Mouse (Mus musculus): Measurements from ENCODE around the gene Nsrp1. TPM values are rescaled to one million over a fixed set of nuclear protein-coding genes. Genes with fewer than 3 reads are reported as not detected.
"Not testable (repeated sequence)": the region's sequence is repeated elsewhere in the genome, so short reads cannot be mapped to it uniquely, and the experiment has no call there.

Nsrp1 gene
- polyA plus RNA-seq (2012; ENCODE audit: insufficient read depth, low replicate concordance): 7.0 TPM in 1 of 2 replicates, not detected in the other

GRCm38 (mm10) chr11:77078273-77079134 is at the start of gene Nsrp1:
TSS of gene Nsrp1 (minus strand) at chr11:77078435.
- peaks cover 8% of the 10 kb centered on the region for H3K27me3 ChIP-seq (replicated peaks)
- peak within 1 kb of the TSS; percentile 96 for H3K4me3 ChIP-seq (replicated peaks)
- no peaks in the 10 kb centered on the region for H3K9me3 ChIP-seq
- peak; percentile 87 for TF ChIP-seq FLI1 (IDR thresholded peaks at IDR 0.05; ENCODE audit: low read length)
- no peak for TF ChIP-seq GATA1 (IDR thresholded peaks at IDR 0.05; ENCODE audit: borderline replicate concordance, low read length)
- H3K4me1 ChIP-seq: peaks cover 15% of the 10 kb centered on the region
- peaks cover 31% of the 10 kb centered on the region for H3K36me3 ChIP-seq (replicated peaks; ENCODE audit: low read length)

GRCm38 (mm10) chr11:77111141-77111540 is 32.9 kb upstream of the Nsrp1 start:
- Histone ChIP-seq H3K4me3 (replicated peaks) (no peak overlapping the region), H3K36me3 (replicated peaks; ENCODE audit: low read length) (no peaks in the 10 kb centered on the region), H3K27me3 (replicated peaks) (peaks cover 7% of the 10 kb centered on the region), H3K9me3 (no peaks in the 10 kb centered on the region), H3K4me1 (peaks cover 23% of the 10 kb centered on the region)
- TF ChIP-seq GATA1 (IDR thresholded peaks at IDR 0.05; ENCODE audit: borderline replicate concordance, low read length) (no peak), FLI1 (IDR thresholded peaks at IDR 0.05; ENCODE audit: low read length) (no peak)

- Histone ChIP-seq H3K27me3 (replicated peaks) (peaks cover 6% of the 10 kb centered on the region), H3K4me1 (peaks cover 30% of the 10 kb centered on the region), H3K9me3 (0 out of 2 replicates have a peak, but pooled peaks cover 7% of the 10 kb centered on the region), H3K36me3 (replicated peaks; ENCODE audit: low read length) (no peaks in the 10 kb centered on the region), H3K4me3 (replicated peaks) (no peak overlapping the region)
- TF ChIP-seq GATA1 (IDR thresholded peaks at IDR 0.05; ENCODE audit: borderline replicate concordance, low read length): no peak
- no peak for TF ChIP-seq FLI1 (IDR thresholded peaks at IDR 0.05; ENCODE audit: low read length)
Measured at GRCm38 (mm10) chr11:77108442-77108841, 30.2 kb upstream of the Nsrp1 start.

GRCm38 (mm10) chr11:77107872-77108271 is 29.6 kb upstream of the Nsrp1 start:
- peaks cover 30% of the 10 kb centered on the region for H3K4me1 ChIP-seq
- H3K36me3 ChIP-seq (replicated peaks; ENCODE audit: low read length); H3K27me3 ChIP-seq (replicated peaks); H3K4me3 ChIP-seq (replicated peaks); H3K9me3 ChIP-seq: not testable (repeated sequence)

GRCm38 (mm10) chr11:77106961-77107360 is 28.7 kb upstream of the Nsrp1 start:
- peaks cover 5% of the 10 kb centered on the region for H3K27me3 ChIP-seq (replicated peaks)
- H3K9me3 ChIP-seq: 0 out of 2 replicates have a peak, but pooled peaks cover 7% of the 10 kb centered on the region
- TF ChIP-seq FLI1 (IDR thresholded peaks at IDR 0.05; ENCODE audit: low read length) (no peak), GATA1 (IDR thresholded peaks at IDR 0.05; ENCODE audit: borderline replicate concordance, low read length) (no peak)
- no peaks in the 10 kb centered on the region for H3K36me3 ChIP-seq (replicated peaks; ENCODE audit: low read length)
- peaks cover 34% of the 10 kb centered on the region for H3K4me1 ChIP-seq
- no peak overlapping the region for H3K4me3 ChIP-seq (replicated peaks)

GRCm38 (mm10) chr11:77100137-77100937 is 22.1 kb upstream of the Nsrp1 start:
- Histone ChIP-seq H3K9me3 (0 out of 2 replicates have a peak, but pooled peaks cover 7% of the 10 kb centered on the region), H3K4me3 (replicated peaks) (peak overlapping the region; percentile 82), H3K36me3 (replicated peaks; ENCODE audit: low read length) (no peaks in the 10 kb centered on the region), H3K27me3 (replicated peaks) (peaks cover 18% of the 10 kb centered on the region), H3K4me1 (peaks cover 37% of the 10 kb centered on the region)
- TF ChIP-seq FLI1 (IDR thresholded peaks at IDR 0.05; ENCODE audit: low read length) (no peak), GATA1 (IDR thresholded peaks at IDR 0.05; ENCODE audit: borderline replicate concordance, low read length) (no peak)

- TF ChIP-seq GATA1 (IDR thresholded peaks at IDR 0.05; ENCODE audit: borderline replicate concordance, low read length) (no peak), FLI1 (IDR thresholded peaks at IDR 0.05; ENCODE audit: low read length) (no peak)
- Histone ChIP-seq H3K27me3 (replicated peaks) (peaks cover 18% of the 10 kb centered on the region), H3K4me1 (peaks cover 35% of the 10 kb centered on the region)
Measured at GRCm38 (mm10) chr11:77098332-77098972, 20.2 kb upstream of the Nsrp1 start.

GRCm38 (mm10) chr11:77096991-77097390 is 18.8 kb upstream of the Nsrp1 start:
- no peaks in the 10 kb centered on the region for H3K36me3 ChIP-seq (replicated peaks; ENCODE audit: low read length)
- H3K9me3 ChIP-seq: no peaks in the 10 kb centered on the region
- H3K27me3 ChIP-seq (replicated peaks): peaks cover 18% of the 10 kb centered on the region
- no peak for TF ChIP-seq FLI1 (IDR thresholded peaks at IDR 0.05; ENCODE audit: low read length)
- TF ChIP-seq GATA1 (IDR thresholded peaks at IDR 0.05; ENCODE audit: borderline replicate concordance, low read length): no peak
- H3K4me3 ChIP-seq (replicated peaks): no peak overlapping the region
- peaks cover 37% of the 10 kb centered on the region for H3K4me1 ChIP-seq

More at GRCm38 (mm10) chr11:77098332-77098972, 20.2 kb upstream of the Nsrp1 start:
- Histone ChIP-seq H3K36me3 (replicated peaks; ENCODE audit: low read length) (no peaks in the 10 kb centered on the region), H3K4me3 (replicated peaks) (no peak overlapping the region), H3K9me3 (no peaks in the 10 kb centered on the region)

GRCm38 (mm10) chr11:77096581-77096980 is 18.3 kb upstream of the Nsrp1 start:
- no peaks in the 10 kb centered on the region for H3K9me3 ChIP-seq
- no peaks in the 10 kb centered on the region for H3K36me3 ChIP-seq (replicated peaks; ENCODE audit: low read length)
- H3K4me1 ChIP-seq: peaks cover 35% of the 10 kb centered on the region
- no peak overlapping the region for H3K4me3 ChIP-seq (replicated peaks)
- no peak for TF ChIP-seq GATA1 (IDR thresholded peaks at IDR 0.05; ENCODE audit: borderline replicate concordance, low read length)
- TF ChIP-seq FLI1 (IDR thresholded peaks at IDR 0.05; ENCODE audit: low read length): no peak
- H3K27me3 ChIP-seq (replicated peaks): peaks cover 18% of the 10 kb centered on the region
